Mouse (Mus musculus) lung, postnatal 0 days (tissue): ENCODE results near the gene Slc1a4. TPM values are rescaled to one million over a fixed set of nuclear protein-coding genes. Genes with fewer than 3 reads are reported as not detected.

Experiments
- ATAC-seq: fragments of 200-750 bp; cut with Nextera tagmentation; 2 replicates; pipeline ENCODE4 v1.8.0; 2017; ENCODE audit warnings: moderate library complexity
- DNase-seq: peaks from one replicate; pipeline ENCODE4 v3.0.0-alpha.2; 2016; ENCODE audit warnings: low spot score
- H3K27ac ChIP-seq: fragments of 300-500 bp; sonication (generic); 2 replicates; pipeline ENCODE4 v1.5.1; 2014; ENCODE audit warnings: antibody characterized with exemption, mild to moderate bottlenecking, low read length, mixed read lengths
- H3K27me3 ChIP-seq: fragments of 300-500 bp; sonication (generic); replicated peaks from 2 replicates; pipeline ENCODE4 v1.6.1; 2014; ENCODE audit warnings: low read length, mixed read lengths; ENCODE audit not compliant: insufficient read depth
- H3K36me3 ChIP-seq: fragments of 300-500 bp; sonication (generic); 2 replicates; pipeline ENCODE4 v1.6.1; 2014; ENCODE audit warnings: low read length, mixed read lengths; ENCODE audit not compliant: insufficient read depth
- H3K4me1 ChIP-seq: fragments of 300-500 bp; sonication (generic); 2 replicates; pipeline ENCODE4 v1.6.1; 2014; ENCODE audit warnings: antibody characterized with exemption, low read depth, low read length, mixed read lengths; ENCODE audit not compliant: insufficient read depth
- H3K4me2 ChIP-seq: fragments of 300-500 bp; sonication (generic); replicated peaks from 2 replicates; pipeline ENCODE4 v1.6.1; 2014; ENCODE audit warnings: low read depth, mild to moderate bottlenecking, low read length, moderate library complexity, mixed read lengths
- H3K4me3 ChIP-seq: fragments of 300-500 bp; sonication (generic); 2 replicates; pipeline ENCODE4 v1.5.1; 2014; ENCODE audit warnings: low read depth, low read length
- H3K9ac ChIP-seq: fragments of 300-500 bp; sonication (generic); replicated peaks from 2 replicates; pipeline ENCODE4 v1.6.1; 2014; ENCODE audit warnings: low read depth, mild to moderate bottlenecking
- H3K9me3 ChIP-seq: fragments of 300-500 bp; sonication (generic); 2 replicates; pipeline ENCODE4 v1.6.1; 2016; ENCODE audit warnings: low read length, mixed read lengths
- CTCF ChIP-seq: IDR thresholded peaks from 2 replicates; pipeline ENCODE4 v1.5.1; 2016; ENCODE audit warnings: antibody characterized with exemption, mild to moderate bottlenecking
- EP300 ChIP-seq: IDR thresholded peaks from 2 replicates; pipeline ENCODE4 v1.6.1; 2016; ENCODE audit warnings: antibody characterized with exemption, mild to moderate bottlenecking, control low read depth
- WGBS: fragments of 180-500 bp; shearing (Covaris S2); extraction: QIAGEN DNeasy Blood & Tissue Kit; methylation state at CpG from one replicate; pipeline ENCODE4 v1.1.7; 2014; 5-methylcytosine and 5-hydroxymethylcytosine counted together
- polyA plus RNA-seq: library from polyadenylated mRNA; unstranded; fragments of >200 nt; fragmentation: Nextera tagmentation; extraction: Ambion mirVana; gene quantifications from 2 replicates; pipeline ENCODE4 v1.2.1, GENCODE M21; 2015

Gene Slc1a4
- polyA plus RNA-seq, 1 experiment from 2014 or later = 17.5 TPM

DNA sequence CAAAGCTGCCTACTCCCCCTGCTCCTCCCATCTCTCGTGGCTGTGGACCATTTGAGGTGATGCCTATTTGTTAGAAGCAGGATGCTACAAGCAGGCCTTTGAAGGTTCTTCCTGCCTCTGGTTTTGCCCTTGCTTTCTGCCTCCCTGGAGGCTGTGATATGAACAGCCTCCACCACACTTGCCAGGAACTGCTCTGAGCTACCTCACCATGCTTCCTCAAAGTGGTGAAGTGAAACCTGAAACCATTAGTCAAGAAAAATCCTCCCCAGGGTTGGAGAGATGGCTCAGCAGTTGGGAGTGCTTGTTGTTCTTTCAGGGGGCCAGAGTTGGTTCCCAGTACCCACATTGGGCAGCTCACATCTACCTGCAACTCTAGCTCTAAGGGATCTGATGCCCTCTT lies 9.1 kb upstream of the Slc1a4 start:
- DNase-seq = no peak
- TF ChIP-seq EP300 = no peak
- no peak for TF ChIP-seq CTCF
- H3K27ac ChIP-seq = no peak overlapping the region
- H3K4me1 ChIP-seq = no peaks in the 10 kb centered on the region
- no peak overlapping the region for H3K4me3 ChIP-seq
- H3K27me3 ChIP-seq = no peaks in the 10 kb centered on the region
- no peak overlapping the region for H3K4me2 ChIP-seq
- no peaks in the 10 kb centered on the region for H3K9me3 ChIP-seq
- ATAC-seq = no peak
- H3K36me3 ChIP-seq = no peaks in the 10 kb centered on the region
- no peak overlapping the region for H3K9ac ChIP-seq
- WGBS = 39% methylated on average over 1 of the region's 1 CpGs

GRCm38 (mm10) chr11:20338703-20339102 lies 6.2 kb upstream of the Slc1a4 start:
- H3K27me3 ChIP-seq = no peaks in the 10 kb centered on the region
- H3K4me1 ChIP-seq = no peaks in the 10 kb centered on the region
- H3K9ac ChIP-seq = no peak overlapping the region
- DNase-seq (no peak), ATAC-seq (no peak)
- 41% methylated on average over 2 of the region's 2 CpGs for WGBS
- H3K27ac ChIP-seq = no peak overlapping the region
- no peaks in the 10 kb centered on the region for H3K9me3 ChIP-seq
- H3K4me3 ChIP-seq = no peak overlapping the region
- TF ChIP-seq EP300 (no peak), CTCF (no peak)
- H3K36me3 ChIP-seq = no peaks in the 10 kb centered on the region
- H3K4me2 ChIP-seq = no peak overlapping the region

DNA sequence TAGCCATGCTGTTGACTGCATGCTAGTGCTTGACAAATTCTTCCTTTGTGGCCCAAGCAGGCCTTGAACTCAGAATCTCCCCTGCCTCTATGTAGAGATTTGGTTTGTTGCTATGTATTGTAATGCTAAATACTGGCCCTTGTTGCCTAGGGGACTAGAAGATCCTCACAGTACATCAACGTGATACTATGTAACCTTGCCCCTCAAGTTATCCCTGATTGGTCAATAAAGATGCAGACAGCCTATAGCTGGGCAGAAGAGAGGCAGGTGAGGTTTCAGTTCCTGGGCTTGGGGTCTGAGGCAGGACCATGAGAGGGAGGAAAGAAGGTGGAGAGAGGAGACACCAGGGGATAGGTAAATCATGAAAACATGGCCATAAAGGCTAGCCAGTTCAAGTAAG lies 1.8 kb upstream of the Slc1a4 start:
- Histone ChIP-seq H3K27me3 (no peaks in the 10 kb centered on the region), H3K27ac (no peak overlapping the region), H3K36me3 (no peaks in the 10 kb centered on the region), H3K4me2 (no peak overlapping the region), H3K4me1 (peaks cover 4% of the 10 kb centered on the region; the same call in 1 of the 2 replicates), H3K9me3 (no peaks in the 10 kb centered on the region), H3K4me3 (no peak overlapping the region), H3K9ac (no peak overlapping the region)
- WGBS = 42% methylated on average over 1 of the region's 1 CpGs
- no peak for TF ChIP-seq EP300
- no peak for TF ChIP-seq CTCF
- ATAC-seq (no peak), DNase-seq (no peak)

DNA sequence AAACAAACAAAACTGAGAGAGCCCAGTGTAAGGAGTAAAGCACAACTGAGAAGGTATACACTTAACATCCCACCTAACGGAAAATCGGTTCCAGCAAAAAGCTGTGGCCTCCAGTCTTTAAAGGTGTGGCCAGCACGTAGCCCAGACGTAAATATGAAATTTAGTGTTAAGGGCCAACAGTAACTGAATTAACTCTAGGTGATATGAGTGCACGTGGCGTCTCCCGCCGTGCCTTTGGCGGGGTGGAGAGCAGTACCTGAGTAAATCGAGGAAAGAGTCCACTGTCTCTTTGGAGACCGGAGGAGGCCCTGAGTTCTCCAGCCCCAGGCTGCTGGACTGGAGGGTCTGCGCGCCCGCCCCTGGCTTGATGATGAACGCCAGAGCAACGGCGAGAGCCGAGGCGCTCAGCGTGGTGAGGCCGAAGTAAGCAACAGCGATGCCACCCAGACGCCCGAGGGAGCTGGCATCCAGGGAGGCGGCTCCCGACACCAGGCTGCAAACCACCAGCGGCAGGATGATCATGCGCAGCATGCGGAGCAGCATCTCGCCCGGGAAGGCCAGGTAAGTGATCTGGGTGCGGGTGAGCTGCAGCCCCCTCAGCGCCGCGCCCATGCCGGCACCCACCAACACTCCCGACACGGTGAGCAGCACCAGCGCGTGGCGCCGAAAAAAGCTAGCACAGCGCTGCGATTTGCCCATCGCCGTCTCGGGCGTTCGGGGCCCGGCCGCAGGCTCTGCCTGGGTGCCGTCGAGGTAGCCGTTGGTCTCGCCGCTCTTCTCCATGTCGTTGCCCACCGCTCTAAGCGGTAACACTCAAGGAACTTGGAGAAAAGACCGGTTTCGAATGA lies 599 bp downstream of the Slc1a4 start:
- DNase-seq (peak; percentile 28), ATAC-seq (no peak)
- peak overlapping the region; percentile 60 for H3K9ac ChIP-seq
- WGBS = 2% methylated on average over 55 of the region's 61 CpGs
- peaks cover 4% of the 10 kb centered on the region; the same call in 1 of the 2 replicates for H3K4me1 ChIP-seq
- TF ChIP-seq CTCF (no peak), EP300 (no peak)
- peak overlapping the region; percentile 97 for H3K4me2 ChIP-seq
- H3K27me3 ChIP-seq = no peaks in the 10 kb centered on the region
- H3K9me3 ChIP-seq = no peaks in the 10 kb centered on the region
- H3K4me3 ChIP-seq = peak overlapping the region; percentile 67
- H3K36me3 ChIP-seq = no peaks in the 10 kb centered on the region
- H3K27ac ChIP-seq = peak overlapping the region; percentile 89

DNA sequence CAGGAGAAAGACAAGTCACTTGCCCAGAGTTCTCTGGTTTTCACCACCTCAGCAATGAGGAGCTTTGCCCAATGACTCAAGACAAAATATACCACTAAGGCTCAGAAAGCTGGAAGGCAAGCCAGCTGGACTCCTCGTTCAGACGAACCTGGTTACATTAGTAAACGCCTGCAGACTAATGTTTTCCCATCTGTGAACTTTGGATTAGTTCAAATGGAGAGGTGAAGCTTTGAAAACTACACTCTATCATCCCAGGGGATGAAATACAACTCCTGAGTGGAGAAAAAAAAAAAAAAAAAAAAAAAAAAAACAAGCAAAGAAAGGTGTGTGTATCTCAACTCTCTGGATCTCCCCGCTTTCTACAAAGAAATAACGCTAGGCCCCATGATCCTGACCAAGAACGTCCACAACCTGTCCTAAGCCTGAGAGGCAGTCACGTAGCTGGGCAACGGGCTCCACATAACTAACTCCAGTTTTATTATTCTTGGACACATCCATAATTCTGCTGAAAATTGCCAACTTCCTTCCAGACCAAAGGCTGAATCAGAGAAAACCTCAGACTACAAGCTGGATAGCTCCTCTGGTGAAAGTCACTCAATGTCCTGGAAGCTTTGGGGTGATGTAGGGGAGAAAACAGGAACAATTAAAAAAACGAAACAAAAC lies 1.4 kb downstream of the Slc1a4 start:
- peak overlapping the region; percentile 97 for H3K4me2 ChIP-seq
- peak overlapping the region; percentile 67 for H3K4me3 ChIP-seq
- DNase-seq (peak; percentile 33), ATAC-seq (no peak)
- no peak for TF ChIP-seq EP300
- no peak for TF ChIP-seq CTCF
- 29% methylated on average over 9 of the region's 9 CpGs for WGBS
- H3K9ac ChIP-seq = no peak overlapping the region
- no peaks in the 10 kb centered on the region for H3K36me3 ChIP-seq
- H3K27ac ChIP-seq = no peak overlapping the region; the same call in 1 of the 2 replicates
- H3K27me3 ChIP-seq = no peaks in the 10 kb centered on the region
- H3K9me3 ChIP-seq = no peaks in the 10 kb centered on the region
- peaks cover 4% of the 10 kb centered on the region; the same call in 1 of the 2 replicates for H3K4me1 ChIP-seq

DNA sequence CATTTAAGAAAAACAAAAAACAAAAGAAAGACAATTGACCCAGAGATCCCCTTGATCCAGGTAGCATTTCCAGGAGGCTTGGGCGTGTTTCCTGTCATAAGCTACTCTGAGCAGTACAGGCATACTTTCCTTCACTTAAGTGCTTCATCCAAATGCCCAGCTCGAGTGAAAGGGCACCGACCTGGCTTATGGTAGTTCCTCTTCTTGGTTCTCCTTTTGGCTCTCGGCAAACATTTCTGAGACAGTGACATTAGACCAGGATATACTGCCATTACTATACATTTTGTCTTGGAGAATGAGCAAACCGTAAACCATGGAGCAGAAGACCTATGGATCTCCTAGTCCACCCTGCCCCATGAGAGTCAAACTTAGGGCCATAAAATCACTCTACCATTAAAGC lies 2.8 kb downstream of the Slc1a4 start:
- peaks cover 4% of the 10 kb centered on the region; the same call in 1 of the 2 replicates for H3K4me1 ChIP-seq
- no peaks in the 10 kb centered on the region for H3K36me3 ChIP-seq
- H3K4me3 ChIP-seq = no peak overlapping the region
- no peak for DNase-seq
- TF ChIP-seq EP300 (no peak), CTCF (no peak)
- WGBS = 69% methylated on average over 5 of the region's 5 CpGs
- H3K9ac ChIP-seq = no peak overlapping the region
- no peak overlapping the region for H3K27ac ChIP-seq
- H3K4me2 ChIP-seq = peak overlapping the region; percentile 97; the same call in 1 of the 2 replicates
- H3K27me3 ChIP-seq = no peaks in the 10 kb centered on the region
- no peaks in the 10 kb centered on the region for H3K9me3 ChIP-seq
- no peak for ATAC-seq
